Mouse (Mus musculus): ENCODE measurements around the gene Uqcc2.

Uqcc2 gene

GRCm38 (mm10) chr17:27074236-27074635, 59.5 kb downstream of the Uqcc2 start:
- no peak for DNase-seq

DNA sequence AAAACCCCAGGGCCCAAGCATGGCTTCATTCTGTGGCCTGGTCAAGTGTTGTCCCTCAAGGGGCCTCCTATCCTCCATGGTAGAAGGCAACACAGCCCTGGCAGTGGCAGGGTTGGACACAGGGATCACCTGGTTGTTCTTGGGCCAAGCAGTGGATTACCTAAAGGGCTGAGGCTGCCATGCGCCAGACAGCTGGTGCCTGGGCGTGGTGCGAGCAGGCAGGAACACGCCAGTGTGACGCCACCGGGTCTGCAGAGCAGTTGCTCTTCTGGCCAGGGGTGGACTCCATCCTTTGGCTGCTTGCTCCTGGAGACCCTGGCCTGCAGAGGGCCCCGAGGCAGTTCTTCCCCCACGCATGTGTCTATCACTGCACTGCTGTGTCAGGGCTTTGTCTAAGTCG, 59.9 kb downstream of the Uqcc2 start:
- DNase-seq, result no peak

- DNase-seq, result peak; percentile 60
Observed at GRCm38 (mm10) chr17:27073126-27073525, 60.6 kb downstream of the Uqcc2 start.
